Mouse (Mus musculus): ENCODE results near the gene Mybphl.

- TF ChIP-seq CTCF (IDR thresholded peaks at IDR 0.05; ENCODE audit: borderline replicate concordance, insufficient read depth, low read depth, low read length) = no peak
- TF ChIP-seq POLR2A (IDR thresholded peaks at IDR 0.05; ENCODE audit: borderline replicate concordance, insufficient read depth, low read length) = no peak
Measured at GRCm38 (mm10) chr3:108409656-108410358, 45.1 kb downstream of the Mybphl start.

All from cerebellum, adult 2 months (tissue).